Mouse (Mus musculus): ENCODE data around the gene Larp1.

Larp1 gene

DNA sequence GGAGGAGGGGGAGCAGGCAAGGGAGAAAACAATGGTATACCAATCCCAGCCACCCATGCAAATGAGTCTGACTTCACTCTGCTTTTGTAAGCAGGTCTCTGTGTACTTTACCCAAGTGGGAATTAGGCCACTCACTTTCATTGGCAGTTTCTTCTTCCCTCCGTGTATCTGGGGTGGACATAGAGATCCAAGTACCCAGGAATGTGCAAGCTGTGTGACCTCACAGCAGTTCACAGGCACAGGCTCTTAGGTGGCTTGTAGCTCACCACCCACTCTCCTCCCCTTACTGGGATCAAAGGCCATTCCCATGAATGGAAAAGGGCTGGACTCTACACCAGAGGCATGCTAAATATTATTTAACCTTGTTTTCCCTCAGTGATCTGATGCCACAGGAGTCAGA lies 10.0 kb upstream of the Larp1 start:
- in situ Hi-C loops (cut with MseI, MboI), result no loop called here

GRCm38 (mm10) chr11:58003126-58003525 lies 5.7 kb upstream of the Larp1 start:
- in situ Hi-C loops (cut with MseI, MboI), result no loop called here

DNA sequence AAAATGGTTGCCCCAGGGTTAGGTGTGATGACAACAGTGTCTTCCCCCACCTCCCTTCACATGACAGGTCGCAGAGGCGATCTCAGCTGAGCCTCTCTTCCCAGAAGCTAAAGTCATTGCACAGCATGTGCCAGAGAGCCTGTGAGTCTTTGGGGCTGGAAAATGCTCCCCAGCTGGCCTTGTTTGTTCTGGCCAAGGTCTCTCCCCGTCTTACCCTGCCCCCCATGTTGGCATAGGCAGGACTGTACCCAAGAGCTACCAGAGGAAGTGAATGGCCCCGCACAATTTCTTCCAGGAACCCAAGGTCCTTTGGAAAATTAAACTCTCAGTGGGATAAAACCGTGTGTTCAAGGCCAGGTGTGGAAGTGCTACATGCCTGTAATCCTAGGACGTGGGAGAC lies 5.1 kb upstream of the Larp1 start:
- in situ Hi-C loops (cut with MseI, MboI), result no loop called here

DNA sequence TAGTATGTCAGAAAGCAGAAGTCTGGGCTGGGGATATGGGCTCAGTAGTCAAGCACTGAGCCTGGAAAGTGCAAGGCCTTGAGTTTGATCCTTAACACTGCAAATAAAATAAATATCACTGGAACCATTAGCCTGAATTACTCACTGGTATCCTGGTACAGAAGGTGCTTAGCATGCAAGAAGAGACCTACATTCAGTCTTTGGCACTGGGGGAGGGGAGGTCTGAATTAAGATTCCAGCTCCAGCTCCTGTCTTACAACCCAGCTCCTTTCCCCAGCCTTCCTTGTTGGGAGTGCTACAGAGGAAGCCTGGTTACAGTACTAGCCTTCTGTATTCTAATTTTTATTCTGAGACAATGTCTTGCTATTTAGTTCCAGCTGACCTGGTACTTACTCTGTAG lies 3.8 kb upstream of the Larp1 start:
- in situ Hi-C loops (cut with MseI, MboI), result no loop called here

DNA sequence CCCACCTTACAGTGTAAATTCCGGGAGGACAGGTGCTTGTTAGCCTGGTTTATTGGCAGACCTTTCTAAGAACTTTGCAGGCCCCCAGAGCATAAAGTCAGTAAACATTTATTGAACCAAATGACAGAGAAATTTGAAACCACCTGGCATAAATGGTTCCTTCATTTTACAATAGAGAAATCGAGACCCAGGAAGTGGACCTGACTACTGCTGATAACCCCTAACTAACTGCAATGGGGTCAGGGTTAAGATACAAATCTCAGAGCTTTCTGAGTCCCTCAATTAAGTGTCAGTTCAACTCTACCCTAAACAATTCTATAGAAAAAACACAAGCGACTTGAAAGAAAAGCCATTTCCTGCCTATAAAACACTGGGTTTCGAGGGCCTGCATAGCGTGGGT lies 851 bp upstream of the Larp1 start:
- in situ Hi-C loops (cut with MseI, MboI), result no loop called here

- in situ Hi-C loops (cut with MseI, MboI), result no loop called here
Observed at GRCm38 (mm10) chr11:58008437-58009050, 320 bp upstream of the Larp1 start.

GRCm38 (mm10) chr11:58009516-58010141 lies 765 bp downstream of the Larp1 start:
- in situ Hi-C loops (cut with MseI, MboI), result loop anchor here in 1 of 2 experiments (5.0 kb wide), 1 partner anchor 52 kb away; no protein-coding TSS in a partner anchor

DNA sequence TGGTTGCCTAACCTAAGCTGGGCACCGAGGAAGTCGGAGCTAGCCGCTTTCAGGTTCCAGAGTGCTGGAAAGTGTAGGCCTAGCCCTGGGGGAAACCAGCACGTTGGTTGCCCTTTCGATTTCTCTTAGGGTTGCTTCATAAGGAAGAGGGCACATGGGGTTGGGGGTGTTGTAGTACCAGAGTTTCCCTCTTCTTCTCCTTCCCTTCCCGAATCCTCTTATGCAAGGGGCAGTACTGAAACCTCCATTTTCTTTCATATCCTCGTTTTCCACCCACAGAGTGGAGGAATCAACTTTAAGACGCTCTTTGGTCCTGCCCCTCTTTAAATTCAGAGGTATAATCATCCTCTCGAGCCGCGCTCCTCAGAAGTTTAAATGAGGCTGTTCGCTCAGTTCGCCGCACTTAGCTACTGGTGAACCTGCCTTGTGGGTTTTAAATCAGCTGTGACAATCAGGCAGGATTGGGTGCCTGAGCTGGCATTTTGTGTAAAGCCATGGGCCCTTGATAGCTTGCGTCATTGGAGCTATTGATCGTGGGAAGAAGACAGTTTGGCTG lies 1.4 kb downstream of the Larp1 start:
- in situ Hi-C loops (cut with MseI, MboI), result loop anchor here in 1 of 2 experiments (5.0 kb wide), 1 partner anchor 53 kb away; no protein-coding TSS in a partner anchor

DNA sequence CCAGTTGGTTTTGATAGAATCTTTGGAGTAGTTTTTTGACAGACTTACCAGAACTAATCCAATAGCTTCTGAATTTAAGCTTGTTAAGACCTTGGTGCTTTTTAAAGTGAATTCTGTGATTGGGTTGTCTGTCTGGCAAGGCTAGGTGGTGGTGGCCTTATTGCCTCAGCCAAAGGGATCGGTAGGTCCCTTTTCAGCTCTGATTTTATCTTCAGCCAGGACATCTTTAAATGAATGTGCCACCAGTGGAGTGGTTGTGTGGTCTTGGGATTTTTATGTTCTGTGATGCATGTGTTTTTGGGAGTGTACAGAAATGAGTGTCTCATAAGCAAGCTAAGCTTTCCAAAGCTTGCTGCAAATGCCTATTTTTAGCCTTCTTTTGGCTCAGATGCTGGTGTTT lies 2.1 kb downstream of the Larp1 start:
- in situ Hi-C loops (cut with MseI, MboI), result loop anchor here in 1 of 2 experiments (5.0 kb wide), 1 partner anchor 54 kb away; no protein-coding TSS in a partner anchor

DNA sequence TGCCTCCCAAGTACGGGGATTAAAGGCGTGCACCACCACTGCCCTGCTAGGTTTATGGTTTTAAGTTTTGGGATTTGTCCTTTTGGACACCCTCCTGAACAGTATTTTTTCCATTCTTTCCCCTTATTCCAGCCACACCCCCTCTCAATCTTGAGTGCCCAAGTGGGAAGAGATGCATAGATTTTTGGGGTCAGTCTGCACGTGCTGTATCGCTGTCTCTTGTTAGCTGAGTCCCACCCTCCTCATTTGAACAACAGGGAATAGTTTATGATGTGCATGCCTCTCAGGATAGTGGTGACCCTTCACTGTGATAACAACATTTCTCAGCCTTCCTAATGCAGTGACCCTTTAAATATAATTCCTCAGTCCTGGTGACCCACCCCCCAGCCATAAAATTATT lies 2.9 kb downstream of the Larp1 start:
- in situ Hi-C loops (cut with MseI, MboI), result loop anchor here in 1 of 2 experiments (5.0 kb wide), 1 partner anchor 55 kb away; no protein-coding TSS in a partner anchor

GRCm38 (mm10) chr11:58012674-58013073 lies 3.8 kb downstream of the Larp1 start:
- in situ Hi-C loops (cut with MseI, MboI), result loop anchor here in 1 of 2 experiments (5.0 kb wide), 1 partner anchor 55 kb away; no protein-coding TSS in a partner anchor

DNA sequence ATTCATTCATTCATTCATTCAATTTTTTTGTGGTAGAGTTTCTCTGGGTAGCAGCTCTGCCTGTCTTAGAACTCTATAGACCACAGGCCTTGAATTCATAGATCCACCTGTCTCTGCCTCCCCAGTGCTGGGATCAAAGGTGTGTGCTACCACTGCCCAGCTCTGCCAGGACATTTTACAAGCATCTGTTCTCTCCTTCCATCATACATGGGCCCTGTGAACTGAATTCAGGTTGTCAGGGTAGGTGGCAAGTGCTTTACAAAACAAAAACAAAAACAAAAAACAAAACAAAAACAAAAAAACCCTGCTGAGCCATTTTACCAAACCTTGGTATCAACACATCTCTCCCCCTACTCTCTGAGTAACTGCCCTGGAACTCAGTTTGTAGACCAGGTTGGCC lies 4.2 kb downstream of the Larp1 start:
- in situ Hi-C loops (cut with MseI, MboI), result loop anchor here in 1 of 2 experiments (5.0 kb wide), 1 partner anchor 56 kb away; no protein-coding TSS in a partner anchor

GRCm38 (mm10) chr11:58014604-58015003 lies 5.7 kb downstream of the Larp1 start:
- in situ Hi-C loops (cut with MseI, MboI), result loop anchor here in 1 of 2 experiments (5.0 kb wide), 1 partner anchor 57 kb away; no protein-coding TSS in a partner anchor

DNA sequence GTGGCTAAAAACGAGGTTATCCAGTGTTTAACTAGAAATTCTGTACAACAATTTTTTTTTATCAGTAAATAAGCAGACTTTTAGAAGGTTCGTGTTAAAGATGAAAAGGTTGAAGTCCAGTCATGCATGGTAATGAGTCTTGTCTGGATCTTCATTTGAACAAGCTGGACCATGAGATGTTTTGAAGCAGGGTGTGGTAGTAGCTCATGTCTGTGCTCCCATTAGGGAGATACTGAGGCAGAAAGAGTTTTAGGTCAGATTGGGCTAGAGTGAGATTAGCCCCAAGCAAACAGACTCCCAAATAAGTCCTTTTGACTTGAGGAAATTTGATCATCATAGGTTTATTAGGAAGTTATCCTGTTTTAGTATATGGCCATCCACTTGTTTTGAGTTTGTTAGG lies 6.5 kb downstream of the Larp1 start:
- in situ Hi-C loops (cut with MseI, MboI), result no loop called here

GRCm38 (mm10) chr11:58016371-58016770 lies 7.5 kb downstream of the Larp1 start:
- in situ Hi-C loops (cut with MseI, MboI), result no loop called here

- in situ Hi-C loops (cut with MseI, MboI), result no loop called here
Observed at GRCm38 (mm10) chr11:58017422-58017821, 8.6 kb downstream of the Larp1 start.

DNA sequence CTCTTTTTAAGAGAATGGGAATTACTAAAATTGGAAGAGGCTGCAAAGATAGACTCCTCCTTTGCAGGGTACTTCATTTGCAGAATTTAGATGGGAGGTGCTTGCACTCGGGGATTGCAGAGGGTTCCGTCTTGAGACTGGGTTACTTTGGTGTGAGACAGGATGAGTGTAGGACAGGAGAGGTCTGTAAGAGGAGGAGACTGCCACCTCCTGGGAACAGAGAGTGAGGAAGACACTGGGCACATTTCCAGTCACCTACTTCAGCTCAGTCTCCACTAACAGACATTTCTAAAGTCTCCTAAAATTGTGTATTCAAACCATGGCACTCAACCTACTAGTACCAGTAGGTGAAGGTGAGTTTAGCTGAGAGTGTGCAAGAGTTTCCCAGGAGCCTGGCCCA lies 9.4 kb downstream of the Larp1 start:
- in situ Hi-C loops (cut with MseI, MboI), result no loop called here

GRCm38 (mm10) chr11:58018701-58019100 lies 9.8 kb downstream of the Larp1 start:
- in situ Hi-C loops (cut with MseI, MboI), result no loop called here

- in situ Hi-C loops (cut with MseI, MboI), result no loop called here
Observed at GRCm38 (mm10) chr11:58021095-58021494, 12.2 kb downstream of the Larp1 start.

DNA sequence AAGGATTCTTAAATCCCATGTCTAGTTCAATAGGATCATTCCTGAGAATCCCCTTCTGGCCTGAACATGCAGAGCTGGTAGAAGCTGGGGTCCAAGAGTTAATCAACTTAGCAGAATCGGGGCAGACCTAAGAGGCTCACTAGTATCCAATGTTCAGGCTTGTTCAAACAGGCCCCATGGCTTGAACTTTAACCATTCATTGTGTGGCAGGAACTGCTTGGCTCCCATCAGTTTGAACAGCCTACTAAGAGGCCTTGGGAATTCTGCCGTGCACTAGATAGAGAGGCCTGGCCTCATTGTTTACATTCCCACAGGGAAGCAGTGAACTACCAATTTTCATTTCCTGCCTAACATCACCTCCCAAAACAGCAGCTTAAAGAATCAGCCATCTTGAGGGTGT lies 12.8 kb downstream of the Larp1 start:
- in situ Hi-C loops (cut with MseI, MboI), result no loop called here

DNA sequence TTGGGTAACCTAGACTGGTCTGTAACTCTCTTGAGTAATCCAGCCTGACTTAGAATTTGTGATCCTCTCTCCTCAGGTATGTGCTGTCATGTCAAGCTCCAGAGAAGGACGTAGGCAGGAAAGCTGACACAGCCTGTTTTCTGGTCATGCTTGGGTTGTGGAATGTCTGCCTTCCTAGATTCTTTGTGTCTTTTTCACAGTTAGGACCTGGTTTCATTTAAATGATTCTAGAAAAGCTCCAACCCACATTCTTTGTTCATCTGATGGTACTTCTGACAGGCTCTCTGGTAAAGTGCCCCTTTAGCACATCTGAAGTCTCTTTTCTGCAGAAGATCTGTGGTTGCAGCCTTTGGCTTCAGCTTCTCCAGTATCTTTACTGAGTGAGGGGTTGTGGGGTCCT lies 15.4 kb downstream of the Larp1 start:
- in situ Hi-C loops (cut with MseI, MboI), result no loop called here

GRCm38 (mm10) chr11:58024671-58025070 lies 15.8 kb downstream of the Larp1 start:
- in situ Hi-C loops (cut with MseI, MboI), result no loop called here

- in situ Hi-C loops (cut with MseI, MboI), result no loop called here
Observed at GRCm38 (mm10) chr11:58025881-58026280, 17.0 kb downstream of the Larp1 start.

Measured in mouse trophoblast stem cell (cell line).